Mouse (Mus musculus): ENCODE data around the gene 4930430F08Rik. TPM values are rescaled to one million over a fixed set of nuclear protein-coding genes. Genes with fewer than 3 reads are reported as not detected.
"Not testable (repeated sequence)": the region's sequence is repeated elsewhere in the genome, so short reads cannot be mapped to it uniquely, and the experiment has no call there.

Gene 4930430F08Rik
- polyA plus RNA-seq, 1 experiment from 2014 or later, result 5.4 TPM

DNA sequence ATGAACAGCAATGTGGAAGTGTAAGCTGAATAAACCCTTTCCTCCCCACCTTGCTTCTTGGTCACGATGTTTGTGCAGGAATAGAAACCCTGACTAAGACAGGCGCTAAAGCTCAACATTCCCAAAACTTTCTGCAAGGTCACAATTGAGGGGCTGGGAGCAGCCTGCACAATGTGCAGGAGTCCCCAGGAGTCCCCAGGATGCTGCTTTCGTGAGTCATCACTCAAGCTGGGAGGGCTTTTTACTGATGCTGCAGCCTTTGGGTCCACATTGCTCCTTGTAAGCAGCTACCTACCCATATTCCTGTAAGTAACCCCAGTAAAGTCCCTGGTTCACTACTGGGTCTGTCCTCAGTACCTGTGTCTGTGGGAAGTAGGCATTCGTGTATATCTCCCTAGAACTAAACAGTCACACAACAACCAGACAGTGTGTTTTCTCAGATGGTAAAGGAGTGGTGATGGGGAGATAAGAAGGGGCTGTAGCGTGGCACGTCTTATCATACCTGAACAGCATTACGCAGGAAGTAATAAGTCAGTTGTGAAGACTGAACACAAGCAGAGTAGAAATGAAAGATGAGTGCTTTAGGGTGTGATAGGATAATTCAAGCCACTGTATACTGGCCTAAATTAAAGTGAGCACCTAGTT is 15.6 kb downstream of the 4930430F08Rik start:
- Histone ChIP-seq H3K27me3 (replicated peaks; ENCODE audit: insufficient read depth, low read length) (no peaks in the 10 kb centered on the region), H3K4me2 (replicated peaks; ENCODE audit: low read depth, low read length) (no peak overlapping the region), H3K4me1 (ENCODE audit: insufficient read depth, low read depth, low read length) (no peaks in the 10 kb centered on the region), H3K4me3 (ENCODE audit: low read depth, low read length) (no peak overlapping the region), H3K9me3 (ENCODE audit: low read length) (no peaks in the 10 kb centered on the region), H3K36me3 (ENCODE audit: insufficient read depth, low read length) (no peaks in the 10 kb centered on the region), H3K27ac (ENCODE audit: low read length) (no peak overlapping the region), H3K9ac (replicated peaks; ENCODE audit: low read depth) (no peak overlapping the region)
- DNase-seq (ENCODE audit: low spot score) (no peak), ATAC-seq (no peak)
- 90% methylated on average over 7 of the region's 7 CpGs for WGBS
- TF ChIP-seq EP300 (IDR thresholded peaks at IDR 0.05) (no peak), CTCF (IDR thresholded peaks at IDR 0.05) (no peak)

DNA sequence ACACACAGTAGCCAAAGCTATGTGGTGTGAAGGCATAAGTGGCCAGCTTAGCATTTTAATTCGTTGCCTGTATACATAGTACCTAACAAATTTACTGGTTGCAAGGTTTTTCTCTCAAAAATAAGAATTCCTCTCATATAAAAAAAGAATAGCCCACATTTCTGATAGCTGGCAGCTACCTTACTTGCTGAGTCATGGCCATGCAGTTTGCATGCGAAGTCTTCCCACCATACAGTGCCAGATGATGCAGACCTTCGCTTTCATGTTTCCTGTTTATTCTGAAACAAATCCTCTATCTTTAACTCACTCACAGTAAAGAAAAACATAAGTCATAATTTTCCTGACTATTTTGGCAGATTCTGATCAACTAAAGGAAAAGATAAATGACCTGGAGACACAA is 18.5 kb downstream of the 4930430F08Rik start:
- Histone ChIP-seq H3K4me2 (replicated peaks; ENCODE audit: low read depth, low read length) (no peak overlapping the region), H3K4me1 (ENCODE audit: insufficient read depth, low read depth, low read length) (no peaks in the 10 kb centered on the region), H3K27me3 (replicated peaks; ENCODE audit: insufficient read depth, low read length) (no peaks in the 10 kb centered on the region), H3K9ac (replicated peaks; ENCODE audit: low read depth) (no peak overlapping the region), H3K9me3 (ENCODE audit: low read length) (no peaks in the 10 kb centered on the region), H3K4me3 (ENCODE audit: low read depth, low read length) (no peak overlapping the region), H3K27ac (ENCODE audit: low read length) (no peak overlapping the region), H3K36me3 (ENCODE audit: insufficient read depth, low read length) (no peaks in the 10 kb centered on the region)
- 76% methylated on average over 3 of the region's 3 CpGs for WGBS
- ATAC-seq (no peak), DNase-seq (ENCODE audit: low spot score) (no peak)
- TF ChIP-seq EP300 (IDR thresholded peaks at IDR 0.05), result no peak
- TF ChIP-seq CTCF (IDR thresholded peaks at IDR 0.05), result no peak

DNA sequence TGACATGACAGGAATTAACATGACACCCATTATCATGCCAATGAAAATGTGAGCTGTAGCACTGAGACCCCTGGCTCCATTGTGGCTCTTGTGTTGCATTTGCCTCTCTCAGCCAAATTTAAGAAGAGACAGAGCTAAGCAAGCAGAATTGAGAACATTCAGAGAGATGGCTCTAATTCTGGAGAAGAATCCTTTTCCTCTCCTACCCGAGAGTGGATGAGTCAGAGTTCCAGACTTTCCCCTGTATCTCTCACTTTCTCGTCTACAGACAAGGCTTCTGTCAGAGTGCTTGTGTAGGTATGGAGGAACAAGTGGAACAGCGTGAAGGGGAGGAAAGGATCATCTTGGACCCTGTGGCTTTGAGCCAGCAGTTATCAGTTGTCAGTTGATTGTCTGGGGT is 26.1 kb downstream of the 4930430F08Rik start:
- no peaks in the 10 kb centered on the region for H3K27me3 ChIP-seq (replicated peaks; ENCODE audit: insufficient read depth, low read length)
- H3K4me2 ChIP-seq (replicated peaks; ENCODE audit: low read depth, low read length), result no peak overlapping the region
- H3K36me3 ChIP-seq (ENCODE audit: insufficient read depth, low read length), result no peaks in the 10 kb centered on the region
- no peaks in the 10 kb centered on the region for H3K4me1 ChIP-seq (ENCODE audit: insufficient read depth, low read depth, low read length)
- ATAC-seq, result no peak
- H3K4me3 ChIP-seq (ENCODE audit: low read depth, low read length), result no peak overlapping the region
- DNase-seq (ENCODE audit: low spot score), result no peak
- no peak overlapping the region for H3K27ac ChIP-seq (ENCODE audit: low read length)
- no peak overlapping the region for H3K9ac ChIP-seq (replicated peaks; ENCODE audit: low read depth)
- no peak for TF ChIP-seq EP300 (IDR thresholded peaks at IDR 0.05)
- TF ChIP-seq CTCF (IDR thresholded peaks at IDR 0.05), result no peak
- no peaks in the 10 kb centered on the region for H3K9me3 ChIP-seq (ENCODE audit: low read length)
- WGBS, result 77% methylated on average over 3 of the region's 3 CpGs

DNA sequence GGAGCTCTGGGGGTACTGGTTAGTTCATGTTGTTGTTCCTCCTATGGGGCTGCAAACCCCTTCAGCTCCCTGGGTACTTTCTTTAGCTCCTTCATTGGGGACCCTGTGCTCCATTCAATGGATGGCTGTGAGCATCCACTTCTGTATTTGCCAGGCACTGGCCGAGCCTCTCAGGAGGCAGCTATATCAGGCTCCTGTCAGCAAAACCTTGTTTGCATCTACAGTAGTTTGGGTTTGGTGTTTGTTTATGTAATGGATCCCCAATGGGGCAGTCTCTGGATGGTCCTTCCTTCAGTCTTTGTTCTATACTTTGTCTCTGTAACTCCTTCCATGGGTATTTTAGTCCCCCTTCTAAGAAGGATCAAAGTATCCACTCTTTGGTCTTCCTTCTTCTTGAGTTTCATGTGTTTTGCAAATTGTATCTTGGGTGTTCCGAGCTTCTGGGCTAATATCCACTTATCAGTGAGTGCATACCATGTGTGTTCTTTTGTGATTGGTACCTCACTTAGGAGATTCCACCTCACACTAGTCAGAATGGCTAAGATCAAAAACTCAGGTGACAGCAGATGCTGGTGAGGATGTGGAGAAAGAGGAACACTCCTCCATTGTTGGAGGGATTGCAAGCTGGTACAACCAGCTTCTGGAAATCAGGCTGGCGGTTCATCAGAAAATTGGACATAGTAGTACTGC is 29.9 kb downstream of the 4930430F08Rik start:
- H3K4me1 ChIP-seq (ENCODE audit: insufficient read depth, low read depth, low read length); H3K4me3 ChIP-seq (ENCODE audit: low read depth, low read length); H3K9ac ChIP-seq (replicated peaks; ENCODE audit: low read depth); H3K36me3 ChIP-seq (ENCODE audit: insufficient read depth, low read length); H3K27ac ChIP-seq (ENCODE audit: low read length); DNase-seq (ENCODE audit: low spot score); H3K9me3 ChIP-seq (ENCODE audit: low read length); H3K4me2 ChIP-seq (replicated peaks; ENCODE audit: low read depth, low read length); ATAC-seq; H3K27me3 ChIP-seq (replicated peaks; ENCODE audit: insufficient read depth, low read length): not testable (repeated sequence)
- 98% methylated on average over 3 of the region's 3 CpGs for WGBS

DNA sequence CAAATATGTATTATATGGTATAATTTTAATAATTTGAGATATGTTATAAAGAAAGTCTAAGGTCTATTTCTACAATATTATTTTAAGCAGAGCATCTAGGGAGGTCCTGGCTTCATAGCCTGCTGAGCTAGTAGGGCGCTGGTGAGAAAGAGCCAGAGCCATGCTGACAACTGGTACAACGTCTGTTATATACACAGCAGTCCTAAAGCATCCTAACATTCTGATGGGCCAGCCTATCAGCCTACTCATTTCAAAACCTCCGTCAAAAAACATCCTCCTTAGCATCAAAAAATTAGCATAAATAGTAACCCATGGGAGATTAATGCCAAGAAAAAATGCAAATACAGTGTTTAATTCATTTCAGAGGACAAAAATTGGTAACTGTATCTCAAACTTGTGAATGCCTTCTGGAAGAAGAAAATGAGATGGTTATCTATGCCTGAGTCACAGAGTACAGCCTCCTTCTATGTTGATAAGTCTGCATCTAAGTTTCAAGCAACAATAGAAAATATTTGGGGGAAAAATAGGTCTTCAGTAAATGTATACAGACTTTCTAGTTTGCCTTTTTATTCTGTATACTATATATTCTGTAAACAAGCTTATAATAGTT is 33.6 kb downstream of the 4930430F08Rik start:
- no peak for DNase-seq (ENCODE audit: low spot score)
- Histone ChIP-seq H3K27me3 (replicated peaks; ENCODE audit: insufficient read depth, low read length) (no peaks in the 10 kb centered on the region), H3K9me3 (ENCODE audit: low read length) (no peaks in the 10 kb centered on the region), H3K9ac (replicated peaks; ENCODE audit: low read depth) (no peak overlapping the region), H3K36me3 (ENCODE audit: insufficient read depth, low read length) (no peaks in the 10 kb centered on the region), H3K4me2 (replicated peaks; ENCODE audit: low read depth, low read length) (no peak overlapping the region), H3K27ac (ENCODE audit: low read length) (no peak overlapping the region), H3K4me1 (ENCODE audit: insufficient read depth, low read depth, low read length) (no peaks in the 10 kb centered on the region), H3K4me3 (ENCODE audit: low read depth, low read length) (no peak overlapping the region)
- WGBS, result 69% methylated on average over 3 of the region's 3 CpGs
- no peak for ATAC-seq
- no peak for TF ChIP-seq EP300 (IDR thresholded peaks at IDR 0.05)
- no peak for TF ChIP-seq CTCF (IDR thresholded peaks at IDR 0.05)

DNA sequence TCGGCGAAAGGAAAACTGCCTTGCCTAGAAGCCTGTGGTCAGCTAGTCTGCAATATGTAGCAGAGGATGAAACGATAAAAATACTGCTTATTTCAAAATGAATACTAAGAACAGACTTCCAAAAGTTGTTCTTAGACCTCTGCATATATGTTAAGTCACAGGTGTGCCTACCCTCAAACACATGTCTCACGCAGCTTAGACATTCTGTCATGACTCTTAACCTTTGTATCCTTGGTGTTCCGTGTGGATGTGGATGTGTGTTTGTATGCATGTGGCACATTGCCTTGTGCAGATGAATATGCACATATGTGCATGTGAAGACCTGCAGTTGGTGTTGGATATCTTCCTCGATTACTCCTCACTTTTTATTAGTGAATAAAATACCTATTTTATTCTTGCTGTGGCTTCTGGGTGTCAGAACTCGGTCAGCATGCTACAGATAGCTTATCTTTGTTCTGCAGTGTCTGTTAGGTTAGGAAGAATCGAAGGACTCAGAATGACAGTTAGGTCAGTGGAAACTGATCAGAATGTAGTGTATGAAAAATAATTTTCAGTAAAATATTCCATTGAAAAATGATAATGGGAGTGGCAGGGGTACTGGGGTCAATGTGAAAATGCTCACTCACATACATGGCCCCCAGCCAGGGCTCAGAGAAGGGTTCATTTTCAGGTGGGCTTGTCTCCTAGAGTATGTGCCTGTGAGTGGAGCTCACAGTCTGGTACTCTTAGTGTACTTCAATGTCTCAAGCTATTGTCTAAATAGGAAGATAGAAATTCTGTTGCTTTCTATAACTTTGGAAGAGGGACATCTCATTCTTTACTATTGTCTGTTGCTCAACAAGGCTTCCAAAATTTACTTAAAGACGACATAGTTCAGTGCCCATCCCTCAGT is 65.5 kb downstream of the 4930430F08Rik start:
- H3K4me2 ChIP-seq (replicated peaks; ENCODE audit: low read depth, low read length), result no peak overlapping the region
- H3K9me3 ChIP-seq (ENCODE audit: low read length), result no peaks in the 10 kb centered on the region
- no peak overlapping the region for H3K4me3 ChIP-seq (ENCODE audit: low read depth, low read length)
- no peak for TF ChIP-seq EP300 (IDR thresholded peaks at IDR 0.05)
- TF ChIP-seq CTCF (IDR thresholded peaks at IDR 0.05), result no peak
- H3K4me1 ChIP-seq (ENCODE audit: insufficient read depth, low read depth, low read length), result no peaks in the 10 kb centered on the region
- DNase-seq (ENCODE audit: low spot score) (no peak), ATAC-seq (no peak)
- H3K36me3 ChIP-seq (ENCODE audit: insufficient read depth, low read length), result no peaks in the 10 kb centered on the region
- WGBS, result 90% methylated on average over 9 of the region's 9 CpGs
- no peak overlapping the region for H3K9ac ChIP-seq (replicated peaks; ENCODE audit: low read depth)
- no peaks in the 10 kb centered on the region for H3K27me3 ChIP-seq (replicated peaks; ENCODE audit: insufficient read depth, low read length)
- H3K27ac ChIP-seq (ENCODE audit: low read length), result no peak overlapping the region
